ENCODE assay signal across 31 mouse cellular contexts in the genomic region with DNA sequence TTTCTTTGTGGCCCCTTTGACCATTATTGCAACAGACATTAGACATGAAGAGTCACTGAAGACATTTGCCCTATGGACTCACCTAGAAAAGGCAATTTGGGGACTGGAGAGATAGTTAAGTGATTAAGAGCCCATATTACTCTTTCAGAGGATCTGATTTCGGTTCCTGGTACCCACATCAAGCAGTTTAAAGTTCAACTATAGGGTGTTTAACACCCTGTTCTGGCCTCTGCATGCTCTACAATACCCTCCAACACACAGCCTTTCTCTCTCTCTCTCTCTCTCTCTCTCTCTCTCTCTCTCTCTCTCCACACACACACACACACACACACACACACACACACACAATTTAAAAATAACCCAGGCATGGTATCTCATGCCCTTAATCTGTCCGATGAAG. TPM values are rescaled to one million over a fixed set of nuclear protein-coding genes. Genes with fewer than 3 reads are reported as not detected.
DNase-seq lines count a peak whose midpoint lies in the region; ATAC-seq lines count a peak whose summit lies in the region.
"Had no signal": no experiment of that assay in that cellular context is flagged by ENCODE, and none has a peak within 500 bp of the region (broad histone marks: within the 10 kb centered on the region; RNA-seq: fewer than 3 reads in every experiment).

No protein-coding gene starts in this region.

- H3K4me3 ChIP-seq in brown adipose tissue, adult 24 weeks (ENCODE audit: insufficient read depth, low read depth, low read length): no peak overlapping the region
- H3K4me3 ChIP-seq in intestine, embryonic 16.5 days (ENCODE audit: low read length): no peak overlapping the region
- H3K4me3 ChIP-seq: embryonic facial prominence, embryonic 12.5 days; embryonic facial prominence, embryonic 15.5 days; forebrain, embryonic 12.5 days; forebrain, embryonic 15.5 days; heart, embryonic 12.5 days; heart, embryonic 15.5 days; hindbrain, embryonic 10.5 days had no signal

- H3K4me1 ChIP-seq in brown adipose tissue, adult 24 weeks (ENCODE audit: control insufficient read depth, insufficient read depth, insufficient read length, low read length): no peaks in the 10 kb centered on the region
- no peaks in the 10 kb centered on the region for H3K4me1 ChIP-seq in intestine, embryonic 16.5 days (ENCODE audit: control insufficient read depth, insufficient read depth, low read length)
- H3K4me1 ChIP-seq: embryonic facial prominence, embryonic 12.5 days; embryonic facial prominence, embryonic 15.5 days; forebrain, embryonic 12.5 days; forebrain, embryonic 15.5 days; heart, embryonic 12.5 days; heart, embryonic 15.5 days; hindbrain, embryonic 10.5 days had no signal

- 56% methylated on average over 2 of the region's 2 CpGs for WGBS in intestine, embryonic 16.5 days

- H3K4me2 ChIP-seq in intestine, embryonic 16.5 days (ENCODE audit: low read depth, low read length): no peak overlapping the region
- H3K4me2 ChIP-seq: embryonic facial prominence, embryonic 12.5 days; embryonic facial prominence, embryonic 15.5 days; forebrain, embryonic 12.5 days; forebrain, embryonic 15.5 days; heart, embryonic 12.5 days; heart, embryonic 15.5 days; hindbrain, embryonic 14.5 days had no signal

- H3K27ac ChIP-seq in brown adipose tissue, adult 24 weeks (replicated peaks; ENCODE audit: low read depth, low read length): peak overlapping the region; percentile 17; the same call in 1 of the 2 replicates
- no peak overlapping the region for H3K27ac ChIP-seq in intestine, embryonic 16.5 days (ENCODE audit: low read length)
- H3K27ac ChIP-seq: embryonic facial prominence, embryonic 12.5 days; embryonic facial prominence, embryonic 15.5 days; forebrain, embryonic 12.5 days; forebrain, embryonic 15.5 days; heart, embryonic 15.5 days; hindbrain, embryonic 10.5 days; hindbrain, embryonic 14.5 days had no signal

- no peak overlapping the region for H3K9ac ChIP-seq in intestine, embryonic 16.5 days (ENCODE audit: low read depth, low read length)
- H3K9ac ChIP-seq: embryonic facial prominence, embryonic 12.5 days; embryonic facial prominence, embryonic 15.5 days; forebrain, embryonic 12.5 days; forebrain, embryonic 15.5 days; heart, embryonic 12.5 days; heart, embryonic 15.5 days; hindbrain, embryonic 14.5 days had no signal

- no peaks in the 10 kb centered on the region for H3K36me3 ChIP-seq in intestine, embryonic 16.5 days (ENCODE audit: control insufficient read depth, insufficient read depth, low read length)
- H3K36me3 ChIP-seq: embryonic facial prominence, embryonic 12.5 days; embryonic facial prominence, embryonic 15.5 days; forebrain, embryonic 12.5 days; forebrain, embryonic 15.5 days; G1E; heart, embryonic 12.5 days; heart, embryonic 15.5 days; hindbrain, embryonic 10.5 days had no signal

- peak; percentile 71 for ATAC-seq in intestine, embryonic 16.5 days
- ATAC-seq in megakaryocyte, adult 5-6 weeks (ENCODE audit: poor library complexity, severe bottlenecking): peak; percentile 16; the same call in 1 of the 2 replicates
- ATAC-seq: forebrain, embryonic 15.5 days; Patski had no signal

- no peak for DNase-seq in cerebellum, postnatal 14 days
- DNase-seq in embryo, embryonic 10.5 days (ENCODE audit: low spot score): no peak
- DNase-seq in urinary bladder, postnatal 25 days (ENCODE audit: low spot score): no peak
- DNase-seq in heart, adult 8-10 months (ENCODE audit: low spot score): no peak
- DNase-seq: adrenal gland, postnatal 10 days; adrenal gland, postnatal 36 days; B cell, adult 2 months; cerebellum, adult 11-12 months; cerebellum, adult 8-10 months; cerebellum, postnatal 10 days; gastrocnemius, postnatal 10 days; gastrocnemius, postnatal 36 days; heart, postnatal 10 days; heart, postnatal 36 days had no signal

- H3K27me3 ChIP-seq in intestine, embryonic 16.5 days (replicated peaks; ENCODE audit: control insufficient read depth, insufficient read depth, low read length): no peaks in the 10 kb centered on the region
- H3K27me3 ChIP-seq: CH12.LX; embryonic facial prominence, embryonic 12.5 days; embryonic facial prominence, embryonic 15.5 days; forebrain, embryonic 12.5 days; forebrain, embryonic 15.5 days; heart, embryonic 12.5 days; heart, embryonic 15.5 days; Patski had no signal

- no peaks in the 10 kb centered on the region for H3K9me3 ChIP-seq in intestine, embryonic 16.5 days (ENCODE audit: control insufficient read depth, low read length)
- H3K9me3 ChIP-seq: embryonic facial prominence, embryonic 12.5 days; embryonic facial prominence, embryonic 15.5 days; forebrain, embryonic 12.5 days; forebrain, embryonic 15.5 days; G1E; heart, embryonic 12.5 days; heart, embryonic 15.5 days; hindbrain, embryonic 10.5 days had no signal

RNA-seq across cellular contexts. Expression of a gene that starts 38.6 kb away (rescaled TPM):
- 117 and 194 TPM in 2 replicates for polyA plus RNA-seq in brown adipose tissue, adult 24 weeks (2012; ENCODE audit: insufficient read depth, insufficient read length, missing spikeins)
- 327 and 371 TPM in 2 replicates for polyA plus RNA-seq in intestine, embryonic 16.5 days (2015; fragmentation: Nextera tagmentation; extraction: Ambion mirVana)
- total RNA-seq in megakaryocyte, adult 5-6 weeks (2015): 801 and 834 TPM in 2 replicates
- total RNA-seq in megakaryocyte, adult 5-6 weeks (2017): 703 and 873 TPM in 2 replicates
- total RNA-seq in heart, adult 8-10 months (2022): 10 to 100 TPM; 20.5 to 45.5 (median 27.4) TPM

RNA-seq across cellular contexts. Expression of a gene that starts 49.4 kb away (rescaled TPM):
- not detected in 2 replicates for polyA plus RNA-seq in brown adipose tissue, adult 24 weeks (2012; ENCODE audit: insufficient read depth, insufficient read length, missing spikeins)
- polyA plus RNA-seq in intestine, embryonic 16.5 days (2015; fragmentation: Nextera tagmentation; extraction: Ambion mirVana): not detected in 2 replicates
- total RNA-seq in megakaryocyte, adult 5-6 weeks (2015): not detected in 2 replicates
- total RNA-seq in megakaryocyte, adult 5-6 weeks (2017): not detected in 2 replicates
- not detected for total RNA-seq in heart, adult 8-10 months (2022)
- total RNA-seq: adrenal gland, adult 18-20 months; adrenal gland, postnatal 10 days; adrenal gland, postnatal 36 days; CH12.LX; G1E; gastrocnemius, adult 18-20 months; gastrocnemius, postnatal 10 days; gastrocnemius, postnatal 36 days; heart, postnatal 10 days; heart, postnatal 36 days had no signal
- polyA plus RNA-seq: embryonic facial prominence, embryonic 12.5 days; embryonic facial prominence, embryonic 15.5 days; forebrain, embryonic 12.5 days; forebrain, embryonic 15.5 days; G1E; heart, embryonic 12.5 days; heart, embryonic 15.5 days; hindbrain, embryonic 10.5 days; hindbrain, embryonic 14.5 days; intestine, embryonic 14.5 days; Patski had no signal

Comparison
In these comparisons a context has a peak if more than half of its experiments do, and no peak if none do; other contexts are left out.
1. RNA of a gene that starts 38.6 kb away (total RNA-seq): 703 to 873 TPM in megakaryocyte, adult 5-6 weeks; 20.5 to 45.5 TPM in heart, adult 8-10 months; every median in the first group is over 10 times any median in the second.